Mouse (Mus musculus) brain, embryonic 14.5 days (tissue): ENCODE results near the gene Mettl3.

Experiments
- CTCF ChIP-seq: fragments of 200-500 bp; IDR thresholded peaks from 2 replicates; pipeline ENCODE4 v1.5.1; 2012; ENCODE audit warnings: inconsistent platforms, mild to moderate bottlenecking, moderate library complexity, borderline replicate concordance; ENCODE audit not compliant: insufficient read depth, insufficient read length; ENCODE audit errors: extremely low read depth
- POLR2A ChIP-seq: fragments of 200-500 bp; IDR thresholded peaks from 2 replicates; pipeline ENCODE4 v1.6.1; 2012; ENCODE audit warnings: mild to moderate bottlenecking, inconsistent platforms, borderline replicate concordance; ENCODE audit not compliant: poor library complexity, insufficient read depth, insufficient read length, severe bottlenecking; ENCODE audit errors: extremely low read depth

- TF ChIP-seq CTCF, result no peak
- TF ChIP-seq POLR2A, result no peak
Observed at GRCm38 (mm10) chr14:52327375-52327901, 22.5 kb upstream of the Mettl3 start.
